Mouse (Mus musculus): Measurements from ENCODE around the gene Bcl7b.

The Bcl7b gene

GRCm38 (mm10) chr5:135168063-135169062 lies at the start of gene Bcl7b:
Gene Bcl7b, plus strand, starts transcription at chr5:135168283.
- ChIA-PET POLR2A (interaction anchor here in 3 of 4 experiments (0.6 to 4.5 kb wide), 36 partner anchors 8 to 226 kb away, joined by 3 to 29 read pairs (median 4); partner anchors contain the start of genes Abhd11 (in 3 of the 3), Baz1b (in 2 of the 3), Tbl2 (in 2 of the 3) and Cldn4 (in 1 of the 3)), CTCF (interaction anchor here in 2 of 4 experiments (0.6 to 1.4 kb wide), 8 partner anchors 13 to 531 kb away, joined by 3 to 4 read pairs (median 3); partner anchors contain the start of genes Baz1b (in 1 of the 2), Tbl2 (in 1 of the 2) and Vps37d (in 1 of the 2))

GRCm38 (mm10) chr5:135118589-135119081 lies 49.4 kb upstream of the Bcl7b start:
- ChIA-PET CTCF (interaction anchor here (0.5 to 5.1 kb wide), 93 partner anchors 9 to 1482 kb away, joined by 3 to 28 read pairs (median 4); partner anchors contain the start of genes Trim50 (in 3 of the 4), Vps37d (in 2 of the 4), Cldn13 (in 1 of the 4) and Tbl2 (in 1 of the 4)), POLR2A (interaction anchor here (0.6 to 3.6 kb wide), 19 partner anchors 11 to 1822 kb away, joined by 3 to 21 read pairs (median 3); partner anchors contain the start of gene Vps37d (in 1 of the 4))

DNA sequence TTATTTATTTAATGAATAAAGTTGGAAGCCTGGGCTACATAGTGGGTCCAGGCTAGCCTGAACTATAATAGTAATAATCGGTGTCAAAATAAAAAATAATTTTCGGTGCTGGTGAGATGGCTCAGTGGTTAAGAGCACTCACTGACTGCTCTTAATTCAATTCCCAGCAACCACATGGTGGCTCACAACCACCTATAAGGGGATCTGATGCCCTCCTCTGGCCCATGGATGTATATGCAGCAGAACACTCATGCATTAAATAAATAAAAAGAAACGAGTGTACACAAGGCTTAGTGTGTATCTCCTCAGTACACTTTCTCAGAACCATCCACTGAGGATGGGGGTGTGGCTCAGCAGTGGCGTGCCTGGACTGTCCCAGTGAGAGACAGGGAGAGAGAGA lies 47.3 kb upstream of the Bcl7b start:
- CTCF ChIA-PET = interaction anchor here in 3 of 4 experiments (0.5 to 5.1 kb wide), 6 partner anchors 13 to 629 kb away, joined by 3 to 28 read pairs (median 4); no protein-coding TSS in a partner anchor
- POLR2A ChIA-PET = interaction anchor here in 1 of 4 experiments (1.0 to 1.7 kb wide), 2 partner anchors 14 to 48 kb away, joined by 3 to 5 read pairs; no protein-coding TSS in a partner anchor

GRCm38 (mm10) chr5:135126121-135126520 lies 42.0 kb upstream of the Bcl7b start:
- ChIA-PET POLR2A (interaction anchor here in 3 of 4 experiments (0.6 to 1.5 kb wide), 4 partner anchors 8 to 145 kb away, joined by 3 to 9 read pairs (median 4); no protein-coding TSS in a partner anchor), CTCF (interaction anchor here in 3 of 4 experiments (0.6 to 2.0 kb wide), 3 partner anchors 8 to 223 kb away, joined by 3 to 11 read pairs (median 4); no protein-coding TSS in a partner anchor)

- POLR2A ChIA-PET = no interaction called here
- CTCF ChIA-PET = interaction anchor here in 2 of 4 experiments (0.6 to 1.4 kb wide), 2 partner anchors 10 to 23 kb away, joined by 4 read pairs; no protein-coding TSS in a partner anchor
Measured at GRCm38 (mm10) chr5:135127669-135128068, 40.4 kb upstream of the Bcl7b start.

GRCm38 (mm10) chr5:135129747-135130146 lies 38.3 kb upstream of the Bcl7b start:
- CTCF ChIA-PET = interaction anchor here in 3 of 4 experiments (0.7 to 1.0 kb wide), 3 partner anchors 8 to 52 kb away, joined by 3 to 4 read pairs (median 4); partner anchors contain the start of gene Vps37d (in 1 of the 3)
- POLR2A ChIA-PET = interaction anchor here in 3 of 4 experiments (1.0 to 2.2 kb wide), 5 partner anchors 10 to 121 kb away, joined by 3 to 5 read pairs (median 3); partner anchors contain the start of gene Abhd11 (in 1 of the 3)

GRCm38 (mm10) chr5:135133736-135134405 lies 34.2 kb upstream of the Bcl7b start:
- ChIA-PET CTCF (interaction anchor here (0.6 to 2.2 kb wide), 44 partner anchors 8 to 386 kb away, joined by 3 to 39 read pairs (median 5); partner anchors contain the start of genes Tbl2 (in 3 of the 4), Vps37d (in 2 of the 4) and Abhd11 (in 1 of the 4)), POLR2A (interaction anchor here in 3 of 4 experiments (0.6 to 3.1 kb wide), 58 partner anchors 8 to 644 kb away, joined by 3 to 58 read pairs (median 4); partner anchors contain the start of genes Abhd11 (in 3 of the 3), Tbl2 (in 3 of the 3), Baz1b (in 1 of the 3) and Cldn3 (in 1 of the 3))

DNA sequence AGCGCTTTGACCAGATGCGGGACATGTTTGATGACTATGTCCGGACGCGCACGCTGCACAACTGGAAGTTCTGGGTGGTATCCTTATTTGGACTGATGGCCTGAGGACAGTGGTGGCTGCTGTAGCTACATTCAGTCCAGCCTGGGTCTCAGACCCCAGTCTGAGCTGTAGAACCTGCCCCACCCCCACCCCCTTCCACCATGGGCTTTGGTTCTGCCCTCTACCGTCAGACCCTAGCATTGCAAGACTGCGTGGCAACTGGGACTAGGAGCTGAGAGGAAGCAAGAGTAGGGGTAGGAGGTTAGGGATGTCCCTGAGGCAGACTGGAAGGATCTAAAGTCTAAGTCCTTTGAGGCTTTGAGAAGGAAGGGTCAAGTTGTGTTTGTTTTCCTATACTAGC lies 33.5 kb upstream of the Bcl7b start:
- ChIA-PET POLR2A (interaction anchor here (0.5 to 3.1 kb wide), 58 partner anchors 9 to 1812 kb away, joined by 3 to 58 read pairs (median 4); partner anchors contain the start of genes Tbl2 (in 3 of the 4), Abhd11 (in 2 of the 4), Baz1b (in 1 of the 4) and Cldn3 (in 1 of the 4)), CTCF (interaction anchor here (0.5 to 2.2 kb wide), 62 partner anchors 9 to 1408 kb away, joined by 3 to 39 read pairs (median 4); partner anchors contain the start of genes Tbl2 (in 3 of the 4), Vps37d (in 2 of the 4), Abhd11 (in 1 of the 4) and Mettl27 (in 1 of the 4))

DNA sequence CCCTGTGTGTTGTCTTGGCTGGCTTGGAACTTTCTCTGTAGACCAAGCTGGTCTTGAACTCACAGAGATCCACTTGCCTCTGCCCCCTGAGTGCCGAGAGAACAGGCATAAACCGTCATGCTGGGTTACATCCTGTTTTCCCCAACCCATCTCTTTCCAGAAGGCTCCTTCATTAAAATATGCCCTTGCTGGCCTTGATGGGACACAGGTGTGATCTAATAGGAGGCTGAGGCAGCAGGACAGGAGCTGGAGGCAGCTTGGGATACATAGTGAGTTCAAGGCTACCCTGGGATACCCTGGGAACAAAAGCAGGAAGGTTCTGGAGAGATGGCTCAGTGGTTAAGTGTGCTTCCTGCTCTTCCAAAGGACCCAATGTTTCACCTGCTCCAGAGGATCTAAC lies 28.2 kb upstream of the Bcl7b start:
- POLR2A ChIA-PET = interaction anchor here in 2 of 4 experiments (0.6 to 2.4 kb wide), 2 partner anchors 8 to 9 kb away, joined by 4 to 8 read pairs; no protein-coding TSS in a partner anchor
- CTCF ChIA-PET = no interaction called here

- ChIA-PET CTCF (interaction anchor here in 2 of 4 experiments (0.6 to 1.5 kb wide), 2 partner anchors 10 to 206 kb away, joined by 3 to 6 read pairs; no protein-coding TSS in a partner anchor), POLR2A (interaction anchor here in 2 of 4 experiments (1.1 to 1.6 kb wide), 2 partner anchors 10 kb away, joined by 5 to 9 read pairs; no protein-coding TSS in a partner anchor)
Measured at GRCm38 (mm10) chr5:135144469-135144868, 23.6 kb upstream of the Bcl7b start.

DNA sequence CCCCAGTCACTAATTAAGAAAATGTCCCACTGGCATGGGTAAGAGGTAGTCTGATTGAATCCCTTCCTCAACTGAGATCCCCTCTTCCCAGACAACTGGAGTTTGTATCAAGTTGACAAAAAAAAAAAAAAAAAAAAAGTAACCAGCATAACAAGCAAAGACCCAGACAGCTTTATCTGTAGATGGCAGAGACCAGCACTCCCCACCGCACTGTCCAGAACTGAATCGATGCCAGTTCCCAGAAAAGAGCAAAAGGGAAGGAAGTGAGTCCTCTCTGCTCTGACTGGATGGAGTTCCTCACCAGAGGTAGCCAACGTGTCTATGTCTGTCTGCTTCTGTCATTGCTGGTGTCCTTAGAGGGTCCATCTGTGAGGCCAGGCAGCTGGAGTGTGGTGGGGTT lies 22.6 kb upstream of the Bcl7b start:
- CTCF ChIA-PET = interaction anchor here in 1 of 4 experiments (1.2 kb wide), 1 partner anchor 27 kb away, joined by 3 read pairs; no protein-coding TSS in a partner anchor
- POLR2A ChIA-PET = interaction anchor here in 1 of 4 experiments (1.1 kb wide), 1 partner anchor 136 kb away, joined by 3 read pairs; the partner anchor contains the start of gene Abhd11

- ChIA-PET CTCF (interaction anchor here in 1 of 4 experiments (1.2 kb wide), 1 partner anchor 27 kb away, joined by 3 read pairs; no protein-coding TSS in a partner anchor), POLR2A (interaction anchor here in 1 of 4 experiments (1.1 kb wide), 1 partner anchor 137 kb away, joined by 3 read pairs; the partner anchor contains the start of gene Abhd11)
Measured at GRCm38 (mm10) chr5:135145955-135146354, 22.1 kb upstream of the Bcl7b start.

DNA sequence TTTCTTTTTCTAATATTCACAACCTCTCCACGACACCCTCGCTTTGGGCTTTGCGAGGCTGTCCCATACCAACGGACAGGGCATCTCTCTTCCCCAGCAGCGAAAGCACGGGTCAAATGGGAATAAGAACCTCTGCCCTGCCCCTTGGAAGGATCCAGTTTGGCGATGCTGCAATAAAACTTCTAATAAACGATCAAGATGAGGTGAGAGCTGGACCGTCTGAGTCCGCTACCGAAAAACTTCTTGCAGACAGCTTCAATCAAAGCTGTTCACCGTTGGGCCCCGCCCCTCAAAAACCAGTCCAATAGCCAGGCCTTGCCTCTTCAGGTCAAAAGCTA lies 19.4 kb upstream of the Bcl7b start:
- POLR2A ChIA-PET = interaction anchor here (0.5 to 4.2 kb wide), 81 partner anchors 9 to 1024 kb away, joined by 3 to 58 read pairs (median 5); partner anchors contain the start of genes Abhd11 (in 3 of the 4), Baz1b (in 3 of the 4), Cldn3 (in 2 of the 4) and Cldn4 (in 1 of the 4)
- CTCF ChIA-PET = interaction anchor here (0.5 to 3.7 kb wide), 14 partner anchors 14 to 973 kb away, joined by 3 to 39 read pairs (median 4); partner anchors contain the start of genes Baz1b (in 1 of the 4) and Vps37d (in 1 of the 4)

DNA sequence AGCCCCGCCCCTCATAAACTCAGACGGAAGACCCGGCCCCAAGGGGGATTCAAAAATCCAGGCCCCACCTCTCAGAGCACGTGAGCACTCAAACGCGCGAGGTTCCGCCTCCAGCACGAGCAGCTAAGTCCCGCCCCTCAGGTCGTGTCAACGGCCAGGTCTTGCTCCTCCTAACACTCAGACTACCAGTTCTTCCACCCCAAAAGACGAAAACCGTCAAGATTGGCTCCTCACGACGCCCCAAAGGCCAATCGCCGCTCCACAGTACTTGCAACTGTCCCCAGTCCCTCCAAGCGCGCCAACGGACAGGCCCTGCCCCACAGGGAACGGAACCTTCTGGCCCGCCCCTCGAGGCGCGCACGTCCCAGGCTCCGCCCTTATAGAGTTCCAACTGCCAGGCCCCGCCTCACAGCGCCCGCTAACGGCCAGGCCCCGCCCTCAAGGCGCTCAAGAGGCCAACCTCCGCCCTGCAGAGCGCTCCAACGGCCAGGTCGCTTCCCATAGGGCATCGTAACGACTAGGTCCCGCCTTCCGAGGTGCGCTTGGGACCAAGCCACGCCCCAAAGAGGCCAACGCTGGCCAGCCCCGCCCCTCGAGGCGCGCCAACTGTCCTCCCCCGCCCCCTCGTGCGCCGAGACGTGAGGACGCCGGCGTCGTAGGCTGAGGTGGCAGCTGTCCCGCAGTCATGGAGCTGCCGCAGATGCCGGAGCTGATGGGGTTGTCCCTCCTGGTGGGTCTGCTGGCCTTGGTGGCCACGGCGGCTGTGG lies 18.8 kb upstream of the Bcl7b start, which contains the start of gene Tbl2:
Gene Tbl2, plus strand, starts transcription at position 605 of the 767 bp plus-strand sequence.
- ChIA-PET POLR2A (interaction anchor here (0.5 to 4.2 kb wide), 92 partner anchors 10 to 1023 kb away, joined by 3 to 58 read pairs (median 4); partner anchors contain the start of genes Abhd11 (in 3 of the 4), Baz1b (in 3 of the 4), Cldn3 (in 2 of the 4) and Cldn4 (in 1 of the 4)), CTCF (interaction anchor here (0.5 to 3.7 kb wide), 21 partner anchors 15 to 786 kb away, joined by 3 to 39 read pairs (median 3); partner anchors contain the start of genes Baz1b (in 1 of the 4) and Vps37d (in 1 of the 4))

- ChIA-PET CTCF (interaction anchor here (0.6 to 3.7 kb wide), 14 partner anchors 15 to 259 kb away, joined by 3 to 39 read pairs (median 3); no protein-coding TSS in a partner anchor), POLR2A (interaction anchor here in 3 of 4 experiments (0.5 to 4.2 kb wide), 43 partner anchors 12 to 804 kb away, joined by 3 to 58 read pairs (median 5); partner anchors contain the start of genes Abhd11 (in 3 of the 3), Cldn3 (in 2 of the 3), Baz1b (in 1 of the 3) and Fzd9 (in 1 of the 3))
Measured at GRCm38 (mm10) chr5:135149820-135150178, 18.3 kb upstream of the Bcl7b start.
